Mouse (Mus musculus): Measurements from ENCODE around the gene C3ar1. TPM values are rescaled to one million over a fixed set of nuclear protein-coding genes. Genes with fewer than 3 reads are reported as not detected.

The C3ar1 gene
- polyA plus RNA-seq, 1 experiment from 2014 or later, result 1.5 TPM

DNA sequence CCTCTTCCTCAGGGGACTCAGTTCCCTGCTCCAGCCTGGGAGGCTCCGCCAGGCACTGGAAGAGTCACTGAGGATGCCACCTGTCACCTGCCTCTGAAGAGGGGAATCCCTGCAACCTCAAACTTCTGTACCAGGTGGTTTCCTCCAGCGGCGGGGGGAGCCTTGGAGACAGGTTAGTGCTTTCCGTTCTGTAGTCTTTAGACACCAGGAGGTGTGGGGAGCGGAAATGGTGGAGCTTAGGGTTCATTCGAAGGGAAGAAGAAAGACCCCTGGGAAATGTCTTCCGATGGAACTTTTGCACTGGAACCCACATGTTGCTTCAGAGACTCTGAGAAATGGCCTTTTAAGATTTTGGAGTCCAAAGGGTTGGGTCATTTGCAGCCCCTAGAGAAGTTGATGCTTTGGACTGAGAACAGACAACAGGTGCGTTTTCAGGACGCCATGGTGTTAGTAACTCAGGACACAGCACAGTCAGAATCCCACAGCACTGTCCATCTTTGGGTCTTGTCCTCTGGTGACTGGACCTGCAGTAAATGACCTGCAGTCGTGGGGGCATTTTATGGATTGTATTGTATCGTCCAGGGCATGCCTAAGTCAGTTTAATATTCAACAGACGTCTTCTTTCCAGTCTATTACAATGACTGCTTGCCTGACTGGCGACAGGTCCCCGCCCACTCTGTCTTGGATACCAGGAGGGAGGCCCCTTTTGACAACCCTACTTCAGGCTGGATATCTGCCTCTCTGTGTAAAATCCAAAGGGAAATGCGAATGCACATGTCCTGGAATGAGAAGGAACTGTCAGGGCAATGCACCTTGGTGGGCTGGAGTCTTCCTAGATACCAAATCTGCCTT, 34.9 kb downstream of the C3ar1 start:
- Histone ChIP-seq H3K4me3 (ENCODE audit: low read depth, low read length) (peak overlapping the region; percentile 82), H3K27ac (ENCODE audit: low read depth, low read length) (no peak overlapping the region), H3K27me3 (ENCODE audit: control insufficient read depth, insufficient read depth, low read length) (no peaks in the 10 kb centered on the region), H3K4me1 (ENCODE audit: control insufficient read depth, insufficient read depth, low read length) (peaks cover 38% of the 10 kb centered on the region), H3K9me3 (replicated peaks; ENCODE audit: control insufficient read depth, low read length) (no peaks in the 10 kb centered on the region), H3K4me2 (peak overlapping the region; percentile 83), H3K9ac (ENCODE audit: low read depth, low read length) (peak overlapping the region; percentile 95), H3K36me3 (ENCODE audit: control insufficient read depth, insufficient read depth, low read length) (no peaks in the 10 kb centered on the region)
- ATAC-seq (replicated peaks; ENCODE audit: insufficient number of reproducible peaks, low FRiP score, low TSS enrichment), result no peak
- WGBS (ENCODE audit: insufficient replicate concordance), result 31% methylated on average over 15 of the region's 15 CpGs

GRCm38 (mm10) chr6:122820071-122820798, 35.7 kb downstream of the C3ar1 start:
- Histone ChIP-seq H3K27ac (ENCODE audit: low read depth, low read length) (peak overlapping the region; percentile 70), H3K27me3 (ENCODE audit: control insufficient read depth, insufficient read depth, low read length) (no peaks in the 10 kb centered on the region), H3K36me3 (ENCODE audit: control insufficient read depth, insufficient read depth, low read length) (no peaks in the 10 kb centered on the region), H3K9me3 (replicated peaks; ENCODE audit: control insufficient read depth, low read length) (no peaks in the 10 kb centered on the region), H3K4me2 (peak overlapping the region; percentile 83), H3K4me3 (ENCODE audit: low read depth, low read length) (peak overlapping the region; percentile 82), H3K9ac (ENCODE audit: low read depth, low read length) (peak overlapping the region; percentile 95), H3K4me1 (ENCODE audit: control insufficient read depth, insufficient read depth, low read length) (peaks cover 31% of the 10 kb centered on the region)
- under 1% methylated on average over 38 of the region's 38 CpGs for WGBS (ENCODE audit: insufficient replicate concordance)
- peak; percentile 70 for ATAC-seq (replicated peaks; ENCODE audit: insufficient number of reproducible peaks, low FRiP score, low TSS enrichment)

- H3K27ac ChIP-seq (ENCODE audit: low read depth, low read length), result peak within 1 kb of the TSS; percentile 70
- H3K4me1 ChIP-seq (ENCODE audit: control insufficient read depth, insufficient read depth, low read length), result peaks cover 23% of the 10 kb centered on the region
- no peaks in the 10 kb centered on the region for H3K36me3 ChIP-seq (ENCODE audit: control insufficient read depth, insufficient read depth, low read length)
- peak; percentile 86 for ATAC-seq (replicated peaks; ENCODE audit: insufficient number of reproducible peaks, low FRiP score, low TSS enrichment)
- H3K4me3 ChIP-seq (ENCODE audit: low read depth, low read length), result peak within 1 kb of the TSS; percentile 82
- H3K27me3 ChIP-seq (ENCODE audit: control insufficient read depth, insufficient read depth, low read length), result no peaks in the 10 kb centered on the region
- no peaks in the 10 kb centered on the region for H3K9me3 ChIP-seq (replicated peaks; ENCODE audit: control insufficient read depth, low read length)
- peak within 1 kb of the TSS; percentile 83 for H3K4me2 ChIP-seq
- WGBS (ENCODE audit: insufficient replicate concordance), result 3% methylated on average over 42 of the region's 61 CpGs
- H3K9ac ChIP-seq (ENCODE audit: low read depth, low read length), result peak within 1 kb of the TSS; percentile 95
Measured at GRCm38 (mm10) chr6:122819306-122820070, 36.5 kb downstream of the C3ar1 start, which contains the start of gene Foxj2. Gene Foxj2, plus strand, starts transcription at chr6:122819914.

DNA sequence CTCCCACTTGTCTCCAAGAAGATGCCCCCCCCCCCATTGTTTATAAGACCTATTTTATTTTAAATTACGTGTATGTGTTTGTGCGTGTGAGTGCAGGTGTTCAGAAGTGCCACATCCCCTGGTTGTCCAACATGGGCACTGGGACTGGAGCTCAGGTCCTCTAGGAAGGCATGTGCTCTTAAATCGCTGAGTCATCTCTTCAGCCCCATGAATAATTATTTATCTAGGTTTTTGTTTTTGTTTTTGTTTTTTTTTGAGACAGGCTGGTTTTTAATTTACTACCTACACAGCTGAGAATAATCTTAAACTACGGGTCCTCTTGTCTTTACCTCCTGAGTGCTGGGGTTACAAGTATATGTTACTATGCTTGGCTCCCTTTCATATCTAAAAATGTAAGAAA, 42.3 kb downstream of the C3ar1 start:
- no peaks in the 10 kb centered on the region for H3K9me3 ChIP-seq (replicated peaks; ENCODE audit: control insufficient read depth, low read length)
- H3K4me2 ChIP-seq, result no peak overlapping the region
- no peak overlapping the region for H3K27ac ChIP-seq (ENCODE audit: low read depth, low read length)
- H3K4me3 ChIP-seq (ENCODE audit: low read depth, low read length), result no peak overlapping the region
- H3K9ac ChIP-seq (ENCODE audit: low read depth, low read length), result no peak overlapping the region
- 0 out of 2 replicates have a peak, but pooled peaks cover 2% of the 10 kb centered on the region for H3K4me1 ChIP-seq (ENCODE audit: control insufficient read depth, insufficient read depth, low read length)
- no peaks in the 10 kb centered on the region for H3K36me3 ChIP-seq (ENCODE audit: control insufficient read depth, insufficient read depth, low read length)
- WGBS (ENCODE audit: insufficient replicate concordance), result 83% methylated on average over 4 of the region's 4 CpGs
- ATAC-seq (replicated peaks; ENCODE audit: insufficient number of reproducible peaks, low FRiP score, low TSS enrichment), result no peak
- no peaks in the 10 kb centered on the region for H3K27me3 ChIP-seq (ENCODE audit: control insufficient read depth, insufficient read depth, low read length)

DNA sequence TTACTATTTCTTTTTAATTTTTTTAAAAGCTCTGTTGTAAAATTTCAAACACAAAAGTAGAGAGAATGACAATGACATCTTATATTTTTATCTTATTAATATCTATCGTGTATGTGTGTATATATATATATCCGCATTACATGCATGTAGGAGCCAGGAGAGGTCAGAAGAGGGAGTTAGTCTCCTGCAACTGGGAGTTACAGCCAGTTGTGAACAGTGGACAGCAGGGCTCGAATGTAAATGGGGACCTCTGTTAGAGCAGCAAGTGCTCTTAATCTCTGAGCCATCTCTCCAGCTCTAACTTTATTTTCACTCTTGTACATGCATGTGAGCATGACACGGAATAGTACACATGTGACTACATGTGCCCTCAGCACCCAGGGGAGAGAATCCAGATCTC, 43.2 kb downstream of the C3ar1 start:
- whole genome bisulfite sequencing (ENCODE audit: insufficient replicate concordance), result 83% methylated on average over 4 of the region's 4 CpGs
- ATAC-seq (replicated peaks; ENCODE audit: insufficient number of reproducible peaks, low FRiP score, low TSS enrichment), result no peak
- Histone ChIP-seq H3K4me2 (no peak overlapping the region), H3K36me3 (ENCODE audit: control insufficient read depth, insufficient read depth, low read length) (no peaks in the 10 kb centered on the region), H3K27me3 (ENCODE audit: control insufficient read depth, insufficient read depth, low read length) (no peaks in the 10 kb centered on the region), H3K4me3 (ENCODE audit: low read depth, low read length) (no peak overlapping the region), H3K9me3 (replicated peaks; ENCODE audit: control insufficient read depth, low read length) (no peaks in the 10 kb centered on the region), H3K4me1 (ENCODE audit: control insufficient read depth, insufficient read depth, low read length) (0 out of 2 replicates have a peak, but pooled peaks cover 2% of the 10 kb centered on the region), H3K27ac (ENCODE audit: low read depth, low read length) (no peak overlapping the region), H3K9ac (ENCODE audit: low read depth, low read length) (no peak overlapping the region)

- Histone ChIP-seq H3K4me1 (ENCODE audit: control insufficient read depth, insufficient read depth, low read length) (0 out of 2 replicates have a peak, but pooled peaks cover 2% of the 10 kb centered on the region), H3K27me3 (ENCODE audit: control insufficient read depth, insufficient read depth, low read length) (no peaks in the 10 kb centered on the region), H3K4me3 (ENCODE audit: low read depth, low read length) (peak overlapping the region; percentile 60), H3K4me2 (peak overlapping the region; percentile 77), H3K27ac (ENCODE audit: low read depth, low read length) (peak overlapping the region; percentile 100), H3K9ac (ENCODE audit: low read depth, low read length) (peak overlapping the region; percentile 77), H3K36me3 (ENCODE audit: control insufficient read depth, insufficient read depth, low read length) (no peaks in the 10 kb centered on the region), H3K9me3 (replicated peaks; ENCODE audit: control insufficient read depth, low read length) (no peaks in the 10 kb centered on the region)
- WGBS (ENCODE audit: insufficient replicate concordance), result 27% methylated on average over 16 of the region's 16 CpGs
- ATAC-seq (replicated peaks; ENCODE audit: insufficient number of reproducible peaks, low FRiP score, low TSS enrichment), result peak; percentile 58
Measured at GRCm38 (mm10) chr6:122811771-122812600, 44.0 kb downstream of the C3ar1 start.

GRCm38 (mm10) chr6:122811280-122811652, 44.7 kb downstream of the C3ar1 start:
- peak overlapping the region; percentile 100 for H3K27ac ChIP-seq (ENCODE audit: low read depth, low read length)
- 0 out of 2 replicates have a peak, but pooled peaks cover 2% of the 10 kb centered on the region for H3K4me1 ChIP-seq (ENCODE audit: control insufficient read depth, insufficient read depth, low read length)
- H3K9me3 ChIP-seq (replicated peaks; ENCODE audit: control insufficient read depth, low read length), result no peaks in the 10 kb centered on the region
- peak overlapping the region; percentile 77 for H3K9ac ChIP-seq (ENCODE audit: low read depth, low read length)
- no peaks in the 10 kb centered on the region for H3K36me3 ChIP-seq (ENCODE audit: control insufficient read depth, insufficient read depth, low read length)
- peak; percentile 96 for ATAC-seq (replicated peaks; ENCODE audit: insufficient number of reproducible peaks, low FRiP score, low TSS enrichment)
- WGBS (ENCODE audit: insufficient replicate concordance), result under 1% methylated on average over 35 of the region's 38 CpGs
- H3K4me3 ChIP-seq (ENCODE audit: low read depth, low read length), result peak overlapping the region; percentile 60
- H3K27me3 ChIP-seq (ENCODE audit: control insufficient read depth, insufficient read depth, low read length), result no peaks in the 10 kb centered on the region
- H3K4me2 ChIP-seq, result peak overlapping the region; percentile 77

All from heart, embryonic 11.5 days (tissue).